Mouse (Mus musculus): ENCODE measurements at regions not wholly inside any gene's neighbourhood (a gene's known extent, or its start where the extent isn't known, plus 50 kb on each side); places are given as distances from the start of the nearest gene placed in this dataset.

GRCm38 (mm10) chr14:66473251-66473550 lies 464.2 kb upstream of the Gulo start:
- ATAC-seq (ENCODE audit: insufficient number of reproducible peaks, low FRiP score, low TSS enrichment, low read depth) (no peak), DNase-seq (ENCODE audit: low spot score) (no peak)
- H3K4me3 ChIP-seq (ENCODE audit: low read depth, low read length), result no peak overlapping the region
- no peaks in the 10 kb centered on the region for H3K4me1 ChIP-seq (ENCODE audit: control insufficient read depth, insufficient read depth, low read length)
- no peak overlapping the region for H3K9ac ChIP-seq (ENCODE audit: low read length)
- no peaks in the 10 kb centered on the region for H3K27me3 ChIP-seq (ENCODE audit: control insufficient read depth, insufficient read depth, low read length)
- H3K9me3 ChIP-seq (ENCODE audit: control insufficient read depth, low read length), result no peaks in the 10 kb centered on the region
- no peak overlapping the region for H3K27ac ChIP-seq (replicated peaks; ENCODE audit: low read depth, low read length)
- WGBS, result 55% methylated on average over 1 of the region's 1 CpGs
- H3K4me2 ChIP-seq (ENCODE audit: low read depth, severe bottlenecking), result no peak overlapping the region
- no peaks in the 10 kb centered on the region for H3K36me3 ChIP-seq (ENCODE audit: control insufficient read depth, insufficient read depth, low read length)

GRCm38 (mm10) chr14:66472537-66473250 lies 463.7 kb upstream of the Gulo start:
- H3K9ac ChIP-seq (ENCODE audit: low read length), result no peak overlapping the region
- no peaks in the 10 kb centered on the region for H3K36me3 ChIP-seq (ENCODE audit: control insufficient read depth, insufficient read depth, low read length)
- no peak overlapping the region for H3K4me3 ChIP-seq (ENCODE audit: low read depth, low read length)
- no peaks in the 10 kb centered on the region for H3K9me3 ChIP-seq (ENCODE audit: control insufficient read depth, low read length)
- H3K27ac ChIP-seq (replicated peaks; ENCODE audit: low read depth, low read length), result no peak overlapping the region
- no peak for DNase-seq (ENCODE audit: low spot score)
- no peak overlapping the region for H3K4me2 ChIP-seq (ENCODE audit: low read depth, severe bottlenecking)
- 63% methylated on average over 5 of the region's 5 CpGs for WGBS
- no peak for ATAC-seq (ENCODE audit: insufficient number of reproducible peaks, low FRiP score, low TSS enrichment, low read depth)
- H3K4me1 ChIP-seq (ENCODE audit: control insufficient read depth, insufficient read depth, low read length), result no peaks in the 10 kb centered on the region
- H3K27me3 ChIP-seq (ENCODE audit: control insufficient read depth, insufficient read depth, low read length), result no peaks in the 10 kb centered on the region

- DNase-seq (ENCODE audit: low spot score) (no peak), ATAC-seq (ENCODE audit: insufficient number of reproducible peaks, low FRiP score, low TSS enrichment, low read depth) (no peak)
- H3K9ac ChIP-seq (ENCODE audit: low read length), result no peak overlapping the region
- H3K9me3 ChIP-seq (ENCODE audit: control insufficient read depth, low read length), result no peaks in the 10 kb centered on the region
- no peak overlapping the region for H3K27ac ChIP-seq (replicated peaks; ENCODE audit: low read depth, low read length)
- H3K4me3 ChIP-seq (ENCODE audit: low read depth, low read length), result no peak overlapping the region
- no peak overlapping the region for H3K4me2 ChIP-seq (ENCODE audit: low read depth, severe bottlenecking)
- no peaks in the 10 kb centered on the region for H3K27me3 ChIP-seq (ENCODE audit: control insufficient read depth, insufficient read depth, low read length)
- WGBS, result 96% methylated on average over 5 of the region's 5 CpGs
- no peaks in the 10 kb centered on the region for H3K36me3 ChIP-seq (ENCODE audit: control insufficient read depth, insufficient read depth, low read length)
- no peaks in the 10 kb centered on the region for H3K4me1 ChIP-seq (ENCODE audit: control insufficient read depth, insufficient read depth, low read length)
These were observed 453.1 kb upstream of the Gulo start for GRCm38 (mm10) chr14:66462081-66462480.

GRCm38 (mm10) chr14:66460795-66461194 lies 451.8 kb upstream of the Gulo start:
- Histone ChIP-seq H3K36me3 (ENCODE audit: control insufficient read depth, insufficient read depth, low read length) (no peaks in the 10 kb centered on the region), H3K4me3 (ENCODE audit: low read depth, low read length) (no peak overlapping the region), H3K9ac (ENCODE audit: low read length) (no peak overlapping the region), H3K27ac (replicated peaks; ENCODE audit: low read depth, low read length) (no peak overlapping the region), H3K4me2 (ENCODE audit: low read depth, severe bottlenecking) (no peak overlapping the region), H3K9me3 (ENCODE audit: control insufficient read depth, low read length) (no peaks in the 10 kb centered on the region), H3K27me3 (ENCODE audit: control insufficient read depth, insufficient read depth, low read length) (no peaks in the 10 kb centered on the region), H3K4me1 (ENCODE audit: control insufficient read depth, insufficient read depth, low read length) (no peaks in the 10 kb centered on the region)
- DNase-seq (ENCODE audit: low spot score) (no peak), ATAC-seq (ENCODE audit: insufficient number of reproducible peaks, low FRiP score, low TSS enrichment, low read depth) (no peak)
- 87% methylated on average over 3 of the region's 3 CpGs for WGBS

- DNase-seq (ENCODE audit: low spot score) (no peak), ATAC-seq (ENCODE audit: insufficient number of reproducible peaks, low FRiP score, low TSS enrichment, low read depth) (no peak)
- Histone ChIP-seq H3K27me3 (ENCODE audit: control insufficient read depth, insufficient read depth, low read length) (no peaks in the 10 kb centered on the region), H3K9ac (ENCODE audit: low read length) (no peak overlapping the region), H3K4me2 (ENCODE audit: low read depth, severe bottlenecking) (no peak overlapping the region), H3K27ac (replicated peaks; ENCODE audit: low read depth, low read length) (no peak overlapping the region), H3K36me3 (ENCODE audit: control insufficient read depth, insufficient read depth, low read length) (no peaks in the 10 kb centered on the region), H3K9me3 (ENCODE audit: control insufficient read depth, low read length) (no peaks in the 10 kb centered on the region), H3K4me1 (ENCODE audit: control insufficient read depth, insufficient read depth, low read length) (no peaks in the 10 kb centered on the region), H3K4me3 (ENCODE audit: low read depth, low read length) (no peak overlapping the region)
- 90% methylated on average over 4 of the region's 4 CpGs for WGBS
These were observed 449.7 kb upstream of the Gulo start for GRCm38 (mm10) chr14:66458696-66459095.

- peaks cover 3% of the 10 kb centered on the region; the same call in 1 of the 2 replicates for H3K9me3 ChIP-seq (ENCODE audit: control insufficient read depth, low read length)
- no peaks in the 10 kb centered on the region for H3K36me3 ChIP-seq (ENCODE audit: control insufficient read depth, insufficient read depth, low read length)
- no peak for ATAC-seq (ENCODE audit: insufficient number of reproducible peaks, low FRiP score, low TSS enrichment, low read depth)
- H3K27ac ChIP-seq (replicated peaks; ENCODE audit: low read depth, low read length), result no peak overlapping the region
- no peak overlapping the region for H3K9ac ChIP-seq (ENCODE audit: low read length)
- DNase-seq (ENCODE audit: low spot score), result no peak
- WGBS, result 86% methylated on average over 6 of the region's 6 CpGs
- H3K4me1 ChIP-seq (ENCODE audit: control insufficient read depth, insufficient read depth, low read length), result no peaks in the 10 kb centered on the region
- H3K4me2 ChIP-seq (ENCODE audit: low read depth, severe bottlenecking), result no peak overlapping the region
- H3K4me3 ChIP-seq (ENCODE audit: low read depth, low read length), result no peak overlapping the region
- H3K27me3 ChIP-seq (ENCODE audit: control insufficient read depth, insufficient read depth, low read length), result no peaks in the 10 kb centered on the region
These were observed 448.3 kb upstream of the Gulo start for GRCm38 (mm10) chr14:66457300-66457699.

GRCm38 (mm10) chr14:66452828-66453227 lies 443.8 kb upstream of the Gulo start:
- H3K27me3 ChIP-seq (ENCODE audit: control insufficient read depth, insufficient read depth, low read length), result no peaks in the 10 kb centered on the region
- peaks cover 3% of the 10 kb centered on the region; the same call in 1 of the 2 replicates for H3K9me3 ChIP-seq (ENCODE audit: control insufficient read depth, low read length)
- no peak overlapping the region for H3K27ac ChIP-seq (replicated peaks; ENCODE audit: low read depth, low read length)
- H3K9ac ChIP-seq (ENCODE audit: low read length), result no peak overlapping the region
- no peaks in the 10 kb centered on the region for H3K36me3 ChIP-seq (ENCODE audit: control insufficient read depth, insufficient read depth, low read length)
- 91% methylated on average over 3 of the region's 3 CpGs for WGBS
- no peak for DNase-seq (ENCODE audit: low spot score)
- no peak overlapping the region for H3K4me2 ChIP-seq (ENCODE audit: low read depth, severe bottlenecking)
- H3K4me3 ChIP-seq (ENCODE audit: low read depth, low read length), result no peak overlapping the region
- ATAC-seq (ENCODE audit: insufficient number of reproducible peaks, low FRiP score, low TSS enrichment, low read depth), result no peak
- no peaks in the 10 kb centered on the region for H3K4me1 ChIP-seq (ENCODE audit: control insufficient read depth, insufficient read depth, low read length)

GRCm38 (mm10) chr14:66450351-66450750 lies 441.3 kb upstream of the Gulo start:
- WGBS, result 69% methylated on average over 10 of the region's 10 CpGs
- Histone ChIP-seq H3K4me1 (ENCODE audit: control insufficient read depth, insufficient read depth, low read length) (no peaks in the 10 kb centered on the region), H3K27me3 (ENCODE audit: control insufficient read depth, insufficient read depth, low read length) (no peaks in the 10 kb centered on the region), H3K4me3 (ENCODE audit: low read depth, low read length) (no peak overlapping the region), H3K4me2 (ENCODE audit: low read depth, severe bottlenecking) (no peak overlapping the region), H3K27ac (replicated peaks; ENCODE audit: low read depth, low read length) (no peak overlapping the region), H3K9me3 (ENCODE audit: control insufficient read depth, low read length) (peaks cover 3% of the 10 kb centered on the region; the same call in 1 of the 2 replicates), H3K36me3 (ENCODE audit: control insufficient read depth, insufficient read depth, low read length) (no peaks in the 10 kb centered on the region), H3K9ac (ENCODE audit: low read length) (no peak overlapping the region)
- DNase-seq (ENCODE audit: low spot score) (no peak), ATAC-seq (ENCODE audit: insufficient number of reproducible peaks, low FRiP score, low TSS enrichment, low read depth) (no peak)

GRCm38 (mm10) chr14:66442576-66442975 lies 433.6 kb upstream of the Gulo start:
- H3K4me1 ChIP-seq (ENCODE audit: control insufficient read depth, insufficient read depth, low read length), result no peaks in the 10 kb centered on the region
- DNase-seq (ENCODE audit: low spot score) (no peak), ATAC-seq (ENCODE audit: insufficient number of reproducible peaks, low FRiP score, low TSS enrichment, low read depth) (no peak)
- WGBS, result 61% methylated on average over 1 of the region's 1 CpGs
- H3K9ac ChIP-seq (ENCODE audit: low read length), result no peak overlapping the region
- no peaks in the 10 kb centered on the region for H3K36me3 ChIP-seq (ENCODE audit: control insufficient read depth, insufficient read depth, low read length)
- H3K4me3 ChIP-seq (ENCODE audit: low read depth, low read length), result no peak overlapping the region
- H3K4me2 ChIP-seq (ENCODE audit: low read depth, severe bottlenecking), result no peak overlapping the region
- no peaks in the 10 kb centered on the region for H3K27me3 ChIP-seq (ENCODE audit: control insufficient read depth, insufficient read depth, low read length)
- no peaks in the 10 kb centered on the region for H3K9me3 ChIP-seq (ENCODE audit: control insufficient read depth, low read length)
- H3K27ac ChIP-seq (replicated peaks; ENCODE audit: low read depth, low read length), result no peak overlapping the region

All from limb, embryonic 11.5 days (tissue).